Mouse (Mus musculus): ENCODE data around the gene Cxcr5.

Cxcr5 gene

GRCm38 (mm10) chr9:44508721-44509486, 52.8 kb downstream of the Cxcr5 start:
- DNase-seq, result no peak

GRCm38 (mm10) chr9:44508124-44508619, 53.5 kb downstream of the Cxcr5 start:
- DNase-seq, result no peak

GRCm38 (mm10) chr9:44507345-44507744, 54.3 kb downstream of the Cxcr5 start:
- DNase-seq, result no peak

GRCm38 (mm10) chr9:44506566-44506965, 55.1 kb downstream of the Cxcr5 start:
- no peak for DNase-seq

- DNase-seq, result no peak
Measured at GRCm38 (mm10) chr9:44505824-44506467, 55.7 kb downstream of the Cxcr5 start.

GRCm38 (mm10) chr9:44504893-44505823, 56.5 kb downstream of the Cxcr5 start:
- no peak for DNase-seq

- peak; percentile 91 to 92 for DNase-seq
Measured at GRCm38 (mm10) chr9:44502006-44502405, 59.7 kb downstream of the Cxcr5 start.

GRCm38 (mm10) chr9:44501206-44501879, 60.3 kb downstream of the Cxcr5 start:
- DNase-seq, result no peak

GRCm38 (mm10) chr9:44500638-44501175, 61.0 kb downstream of the Cxcr5 start:
- no peak for DNase-seq

GRCm38 (mm10) chr9:44500163-44500533, 61.5 kb downstream of the Cxcr5 start:
- DNase-seq, result no peak

GRCm38 (mm10) chr9:44499356-44500162, 62.1 kb downstream of the Cxcr5 start:
- DNase-seq, result no peak

GRCm38 (mm10) chr9:44498421-44499355, 63.0 kb downstream of the Cxcr5 start:
- DNase-seq, result peak; percentile 56

- peak; percentile 34 to 44 for DNase-seq
Measured at GRCm38 (mm10) chr9:44497624-44498377, 63.9 kb downstream of the Cxcr5 start.

- DNase-seq, result no peak
Measured at GRCm38 (mm10) chr9:44496803-44497461, 64.7 kb downstream of the Cxcr5 start.

- DNase-seq, result no peak
Measured at GRCm38 (mm10) chr9:44495810-44496344, 65.8 kb downstream of the Cxcr5 start.

GRCm38 (mm10) chr9:44494863-44495809, 66.5 kb downstream of the Cxcr5 start:
- DNase-seq, result no peak

GRCm38 (mm10) chr9:44494261-44494862, 67.3 kb downstream of the Cxcr5 start:
- DNase-seq, result peak; percentile 82 to 85
